Mouse (Mus musculus): Measurements from ENCODE around the gene Nynrin. TPM values are rescaled to one million over a fixed set of nuclear protein-coding genes. Genes with fewer than 3 reads are reported as not detected.

Nynrin gene
- total RNA-seq, 2 experiments from 2014 or later, result 12.3 to 13.1 TPM

- intact Hi-C loops (cut with DNase I), result no loop called here
- DNase-seq (ENCODE audit: extremely low spot score in 1 of 2, low spot score in 2 of 2), result no peak
These were observed 18.8 kb upstream of the Nynrin start for GRCm38 (mm10) chr14:55834808-55835533.

GRCm38 (mm10) chr14:55838312-55838711 is 15.5 kb upstream of the Nynrin start:
- no peak for DNase-seq (ENCODE audit: extremely low spot score in 1 of 2, low spot score in 2 of 2)
- intact Hi-C loops (cut with DNase I), result no loop called here

- DNase-seq (ENCODE audit: extremely low spot score in 1 of 2, low spot score in 2 of 2), result no peak
- intact Hi-C loops (cut with DNase I), result no loop called here
These were observed 15.1 kb upstream of the Nynrin start for GRCm38 (mm10) chr14:55838740-55839139.

GRCm38 (mm10) chr14:55840853-55841366 is 12.9 kb upstream of the Nynrin start:
- intact Hi-C loops (cut with DNase I), result no loop called here
- DNase-seq (ENCODE audit: extremely low spot score in 1 of 2, low spot score in 2 of 2), result no peak

- intact Hi-C loops (cut with DNase I), result no loop called here
- no peak for DNase-seq (ENCODE audit: extremely low spot score in 1 of 2, low spot score in 2 of 2)
These were observed 11.0 kb upstream of the Nynrin start for GRCm38 (mm10) chr14:55842794-55843193.

GRCm38 (mm10) chr14:55845506-55846294 is 8.1 kb upstream of the Nynrin start:
- DNase-seq (ENCODE audit: extremely low spot score in 1 of 2, low spot score in 2 of 2), result no peak
- intact Hi-C loops (cut with DNase I), result no loop called here

- DNase-seq (ENCODE audit: extremely low spot score in 1 of 2, low spot score in 2 of 2), result no peak
- intact Hi-C loops (cut with DNase I), result no loop called here
These were observed 2.9 kb upstream of the Nynrin start for GRCm38 (mm10) chr14:55850885-55851284.

- intact Hi-C loops (cut with DNase I), result no loop called here
- DNase-seq (ENCODE audit: extremely low spot score in 1 of 2, low spot score in 2 of 2), result peak; percentile 27 to 72
These were observed 911 bp upstream of the Nynrin start for GRCm38 (mm10) chr14:55852646-55853551.

- intact Hi-C loops (cut with DNase I), result no loop called here
- no peak for DNase-seq (ENCODE audit: extremely low spot score in 1 of 2, low spot score in 2 of 2)
These were observed 743 bp downstream of the Nynrin start for GRCm38 (mm10) chr14:55854406-55855100.

- DNase-seq (ENCODE audit: extremely low spot score in 1 of 2, low spot score in 2 of 2), result peak in 1 of 2 experiments; percentile 64
- intact Hi-C loops (cut with DNase I), result no loop called here
These were observed 1.3 kb downstream of the Nynrin start for GRCm38 (mm10) chr14:55855101-55855561.

GRCm38 (mm10) chr14:55857588-55857987 is 3.8 kb downstream of the Nynrin start:
- intact Hi-C loops (cut with DNase I), result no loop called here
- no peak for DNase-seq (ENCODE audit: extremely low spot score in 1 of 2, low spot score in 2 of 2)

GRCm38 (mm10) chr14:55862186-55862585 is 8.4 kb downstream of the Nynrin start:
- DNase-seq (ENCODE audit: extremely low spot score in 1 of 2, low spot score in 2 of 2), result no peak
- intact Hi-C loops (cut with DNase I), result loop anchor here (5.0 kb wide), 1 partner anchor 40 kb away; the partner anchor contains the start of gene Nfatc4

GRCm38 (mm10) chr14:55862970-55863369 is 9.2 kb downstream of the Nynrin start:
- intact Hi-C loops (cut with DNase I), result loop anchor here (5.0 kb wide), 1 partner anchor 41 kb away; the partner anchor contains the start of gene Nfatc4
- DNase-seq (ENCODE audit: extremely low spot score in 1 of 2, low spot score in 2 of 2), result no peak

- intact Hi-C loops (cut with DNase I), result loop anchor here (5.0 kb wide), 1 partner anchor 41 kb away; the partner anchor contains the start of gene Nfatc4
- peak; percentile 39 to 76 for DNase-seq (ENCODE audit: extremely low spot score in 1 of 2, low spot score in 2 of 2)
These were observed 10.0 kb downstream of the Nynrin start for GRCm38 (mm10) chr14:55863773-55864172.

GRCm38 (mm10) chr14:55866962-55867361 is 13.2 kb downstream of the Nynrin start:
- intact Hi-C loops (cut with DNase I), result no loop called here
- peak in 1 of 2 experiments; percentile 56 for DNase-seq (ENCODE audit: extremely low spot score in 1 of 2, low spot score in 2 of 2)

GRCm38 (mm10) chr14:55868230-55869026 is 14.6 kb downstream of the Nynrin start:
- DNase-seq (ENCODE audit: extremely low spot score in 1 of 2, low spot score in 2 of 2), result no peak
- intact Hi-C loops (cut with DNase I), result no loop called here

- intact Hi-C loops (cut with DNase I), result no loop called here
- no peak for DNase-seq (ENCODE audit: extremely low spot score in 1 of 2, low spot score in 2 of 2)
These were observed 15.7 kb downstream of the Nynrin start for GRCm38 (mm10) chr14:55869538-55869937.

Measured in left cerebral cortex, postnatal 10 days (tissue).